Mouse (Mus musculus) neural tube, embryonic 13.5 days (tissue): Measurements from ENCODE around the gene Wnt1. TPM values are rescaled to one million over a fixed set of nuclear protein-coding genes. Genes with fewer than 3 reads are reported as not detected.

Experiments used
- ATAC-seq: fragments of 200-750 bp; cut with Nextera tagmentation; 2 replicates; pipeline ENCODE4 v1.8.0; 2017; ENCODE audit warnings: low read depth, mild to moderate bottlenecking, moderate TSS enrichment, moderate library complexity
- H3K27ac ChIP-seq: fragments of 300-500 bp; sonication (generic); replicated peaks from 2 replicates; pipeline ENCODE4 v1.5.1; 2015; ENCODE audit warnings: moderate library complexity, mild to moderate bottlenecking, inconsistent platforms
- H3K27me3 ChIP-seq: fragments of 300-500 bp; sonication (generic); 2 replicates; pipeline ENCODE4 v1.6.1; 2015; ENCODE audit warnings: mild to moderate bottlenecking, inconsistent platforms
- H3K36me3 ChIP-seq: fragments of 300-500 bp; sonication (generic); 2 replicates; pipeline ENCODE4 v1.6.1; 2015; ENCODE audit warnings: mild to moderate bottlenecking, inconsistent platforms
- H3K4me1 ChIP-seq: fragments of 300-500 bp; sonication (generic); replicated peaks from 2 replicates; pipeline ENCODE4 v1.6.1; 2015; ENCODE audit warnings: inconsistent platforms
- H3K4me2 ChIP-seq: fragments of 300-500 bp; sonication (generic); 2 replicates; pipeline ENCODE4 v1.6.1; 2015; ENCODE audit warnings: inconsistent platforms, mild to moderate bottlenecking, moderate library complexity
- H3K4me3 ChIP-seq: fragments of 300-500 bp; sonication (generic); 2 replicates; pipeline ENCODE4 v1.5.1; 2015; ENCODE audit warnings: mild to moderate bottlenecking, inconsistent platforms
- H3K9ac ChIP-seq: fragments of 300-500 bp; sonication (generic); 2 replicates; pipeline ENCODE4 v1.6.1; 2015; ENCODE audit warnings: moderate library complexity, mild to moderate bottlenecking, inconsistent platforms
- H3K9me3 ChIP-seq: fragments of 300-500 bp; sonication (generic); 2 replicates; pipeline ENCODE4 v1.6.1; 2016; ENCODE audit warnings: inconsistent platforms
- WGBS: fragments of 180-500 bp; shearing (Covaris S2); methylation state at CpG from one replicate; pipeline ENCODE4 v1.1.7; 2015; 5-methylcytosine and 5-hydroxymethylcytosine counted together
- polyA plus RNA-seq: library from polyadenylated mRNA; unstranded; fragments of >200 nt; fragmentation: Nextera tagmentation; extraction: Ambion mirVana; gene quantifications from 2 replicates; pipeline ENCODE4 v1.2.1, GENCODE M21; 2015

The Wnt1 gene
- polyA plus RNA-seq, 1 experiment from 2014 or later, result 3.9 TPM

DNA sequence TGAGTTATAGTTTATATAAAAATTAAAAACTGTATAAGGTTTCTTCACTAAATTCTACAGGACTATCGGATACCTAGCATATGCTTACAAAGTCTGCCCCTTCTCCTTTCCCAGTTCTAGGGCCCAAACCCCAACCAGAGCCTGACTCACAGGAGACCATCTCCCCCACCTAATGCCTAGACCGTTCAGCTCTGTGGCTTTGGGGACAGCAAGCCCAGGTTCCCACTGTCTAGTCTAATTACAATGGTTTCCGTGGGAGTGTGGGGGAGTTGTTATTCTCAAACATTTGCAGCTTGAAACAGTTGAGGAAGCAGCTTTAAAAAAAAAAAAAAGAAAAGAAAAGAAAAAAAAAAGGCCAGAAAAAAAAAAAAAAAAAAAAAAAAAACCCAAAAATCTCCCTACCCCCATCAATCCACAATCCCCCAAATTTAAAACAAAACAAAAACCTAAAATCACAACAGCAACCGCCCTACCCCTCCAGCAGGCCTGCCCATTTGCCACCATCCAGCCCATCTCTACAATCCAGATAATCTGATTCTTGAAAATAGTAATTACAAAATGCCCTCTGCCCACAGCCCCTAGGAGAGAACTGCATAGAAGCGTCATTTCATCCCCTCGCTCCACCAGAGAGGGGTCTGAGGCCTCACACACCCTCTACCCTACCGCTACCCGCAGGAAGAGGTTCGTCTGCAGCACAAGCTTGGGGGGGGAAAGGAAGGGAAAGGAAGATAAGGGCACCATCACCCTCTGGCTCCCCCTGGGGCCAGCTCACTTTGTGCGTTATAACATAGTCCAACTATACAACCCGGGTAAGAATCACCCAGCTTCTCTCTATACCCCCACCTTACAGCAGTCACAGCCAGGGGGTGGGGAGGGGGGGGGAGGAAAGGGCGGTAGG is 42.8 kb downstream of the Wnt1 start:
- Histone ChIP-seq H3K4me1 (peaks cover 21% of the 10 kb centered on the region), H3K4me2 (peak overlapping the region; percentile 73), H3K36me3 (peaks cover 48% of the 10 kb centered on the region), H3K9ac (no peak overlapping the region), H3K27ac (peak overlapping the region; percentile 91; the same call in 1 of the 2 replicates), H3K4me3 (no peak overlapping the region; the same call in 1 of the 2 replicates), H3K9me3 (no peaks in the 10 kb centered on the region), H3K27me3 (no peaks in the 10 kb centered on the region)
- no peak for ATAC-seq
- WGBS, result 60% methylated on average over 12 of the region's 12 CpGs

DNA sequence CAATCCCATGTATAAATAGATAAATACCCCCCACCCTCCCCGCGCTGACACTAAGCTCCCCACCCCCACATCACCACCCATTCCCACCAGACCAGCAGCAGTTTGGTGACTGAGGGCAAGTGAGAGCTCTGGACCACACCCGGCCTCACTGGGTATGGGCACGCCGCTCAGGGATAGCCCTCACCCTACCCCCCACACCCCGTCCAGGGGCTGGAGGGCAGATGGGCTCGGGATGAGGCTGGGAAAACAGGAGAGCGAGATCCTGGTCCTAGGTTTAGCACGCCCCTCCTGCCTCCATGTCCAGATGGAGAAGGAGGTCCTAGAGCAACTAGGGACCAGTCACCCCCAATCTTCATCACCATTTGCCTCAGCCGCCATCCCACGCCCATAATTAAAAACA is 43.6 kb downstream of the Wnt1 start:
- Histone ChIP-seq H3K36me3 (peaks cover 57% of the 10 kb centered on the region), H3K4me3 (no peak overlapping the region), H3K9ac (no peak overlapping the region), H3K4me2 (no peak overlapping the region), H3K27me3 (no peaks in the 10 kb centered on the region), H3K9me3 (no peaks in the 10 kb centered on the region), H3K27ac (no peak overlapping the region), H3K4me1 (peaks cover 21% of the 10 kb centered on the region)
- ATAC-seq, result no peak
- 91% methylated on average over 11 of the region's 11 CpGs for WGBS

DNA sequence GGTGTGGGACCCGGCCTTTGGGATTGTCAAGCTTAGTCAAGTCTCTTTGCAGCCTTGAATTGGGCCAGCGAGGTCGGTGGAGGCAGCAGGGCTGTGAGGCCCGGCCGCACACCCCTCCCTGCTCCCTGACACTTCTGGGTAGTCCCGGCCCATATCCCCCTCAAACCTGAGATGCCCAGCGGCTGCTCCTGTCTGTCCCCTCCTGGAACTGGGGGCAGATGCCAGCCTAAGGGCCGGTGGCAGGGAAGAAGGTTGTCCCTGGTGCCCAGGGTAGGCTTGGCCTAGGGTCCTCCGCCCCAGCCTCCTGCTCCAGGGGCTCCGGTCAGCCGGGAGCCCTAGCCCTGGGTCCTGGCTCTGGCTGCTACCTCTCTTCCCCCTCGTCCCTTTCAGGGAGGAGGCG is 44.4 kb downstream of the Wnt1 start:
- H3K9ac ChIP-seq, result no peak overlapping the region
- H3K27ac ChIP-seq, result no peak overlapping the region
- WGBS, result 88% methylated on average over 13 of the region's 13 CpGs
- H3K9me3 ChIP-seq, result no peaks in the 10 kb centered on the region
- no peak for ATAC-seq
- H3K4me3 ChIP-seq, result no peak overlapping the region
- no peaks in the 10 kb centered on the region for H3K27me3 ChIP-seq
- H3K36me3 ChIP-seq, result peaks cover 64% of the 10 kb centered on the region
- H3K4me2 ChIP-seq, result no peak overlapping the region
- peaks cover 19% of the 10 kb centered on the region for H3K4me1 ChIP-seq

DNA sequence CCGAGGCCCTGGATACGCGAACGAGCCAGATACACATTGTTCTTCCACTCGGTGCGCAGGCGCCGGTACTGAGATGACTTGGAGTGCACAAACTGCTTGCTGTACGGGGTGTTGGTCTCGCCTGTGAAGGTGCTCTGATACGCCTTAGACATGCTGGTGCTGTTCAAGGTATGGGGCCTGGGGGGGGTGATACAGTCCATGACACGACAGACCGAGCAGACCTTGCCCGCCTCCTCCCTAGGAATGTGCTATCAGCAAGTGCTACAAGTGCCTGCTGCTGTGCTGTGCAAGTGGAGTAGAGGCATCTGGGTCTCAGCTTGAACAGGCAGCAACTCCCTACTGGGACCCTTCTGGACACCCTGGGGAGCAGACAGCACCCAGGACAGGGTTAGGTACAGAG is 45.6 kb downstream of the Wnt1 start:
- H3K27ac ChIP-seq, result no peak overlapping the region
- ATAC-seq, result no peak
- H3K27me3 ChIP-seq, result no peaks in the 10 kb centered on the region
- 93% methylated on average over 14 of the region's 14 CpGs for WGBS
- H3K4me1 ChIP-seq, result peaks cover 7% of the 10 kb centered on the region
- no peak overlapping the region for H3K4me3 ChIP-seq
- no peaks in the 10 kb centered on the region for H3K9me3 ChIP-seq
- H3K4me2 ChIP-seq, result no peak overlapping the region
- peaks cover 77% of the 10 kb centered on the region for H3K36me3 ChIP-seq
- no peak overlapping the region for H3K9ac ChIP-seq

DNA sequence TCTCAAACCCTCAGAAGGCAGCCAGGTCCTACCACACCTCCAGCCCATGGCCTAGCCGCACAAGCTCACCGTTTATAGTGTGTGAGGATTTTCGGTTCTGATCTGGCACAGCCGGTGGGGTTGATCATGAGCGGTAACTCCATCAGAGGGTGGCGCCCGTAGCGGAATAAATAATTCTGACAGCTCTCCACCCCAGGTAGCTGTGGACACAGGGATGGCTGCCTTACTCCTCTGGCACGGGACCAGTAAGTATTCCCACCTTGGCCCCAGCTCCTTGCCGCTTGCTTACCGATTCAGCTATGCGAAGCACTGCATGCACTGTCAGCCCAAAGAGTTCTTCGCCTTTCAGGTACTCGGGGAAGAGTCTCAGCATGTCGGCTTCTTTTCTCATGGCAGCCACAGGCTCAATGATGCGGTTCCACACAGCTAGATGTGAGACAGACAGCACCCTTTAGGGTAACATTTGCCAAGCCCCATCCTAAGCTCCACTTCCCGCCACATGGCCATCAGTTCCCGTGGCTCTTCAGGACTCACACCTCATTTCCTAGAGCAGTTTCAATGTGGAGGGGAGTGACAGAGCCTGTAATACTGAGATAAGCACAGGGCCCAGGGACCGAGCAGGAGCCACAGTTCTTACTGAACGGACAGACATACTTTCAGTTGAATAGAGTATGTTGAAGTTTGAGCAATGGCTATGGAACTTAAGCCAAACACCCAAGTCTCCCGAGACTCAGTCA is 47.5 kb downstream of the Wnt1 start:
- Histone ChIP-seq H3K4me2 (no peak overlapping the region), H3K27ac (no peak overlapping the region), H3K36me3 (peaks cover 96% of the 10 kb centered on the region), H3K4me1 (peaks cover under 1% of the 10 kb centered on the region), H3K27me3 (no peaks in the 10 kb centered on the region), H3K9me3 (no peaks in the 10 kb centered on the region), H3K9ac (no peak overlapping the region), H3K4me3 (no peak overlapping the region)
- WGBS, result 93% methylated on average over 21 of the region's 21 CpGs
- no peak for ATAC-seq

DNA sequence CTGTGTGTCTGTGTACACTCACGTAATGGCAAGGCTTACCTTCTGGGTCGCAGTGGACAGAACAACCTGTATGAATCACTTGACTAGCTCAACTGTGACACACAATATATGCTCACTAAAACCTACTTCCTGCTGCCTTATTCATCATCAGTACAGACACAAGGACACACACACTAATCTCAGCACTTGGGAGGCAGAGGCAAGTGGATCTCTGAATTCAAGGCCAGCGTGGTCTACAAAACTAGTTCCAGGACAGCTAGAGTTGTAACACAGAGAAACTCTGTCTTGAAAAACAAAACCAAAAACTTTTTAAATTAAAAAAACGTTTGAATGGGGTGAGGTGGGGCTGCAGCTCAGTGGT is 48.1 kb downstream of the Wnt1 start:
- 78% methylated on average over 4 of the region's 4 CpGs for WGBS
- Histone ChIP-seq H3K36me3 (peaks cover 99% of the 10 kb centered on the region), H3K9me3 (no peaks in the 10 kb centered on the region), H3K4me3 (no peak overlapping the region), H3K27ac (no peak overlapping the region), H3K4me2 (no peak overlapping the region), H3K27me3 (no peaks in the 10 kb centered on the region), H3K4me1 (no peaks in the 10 kb centered on the region), H3K9ac (no peak overlapping the region)
- ATAC-seq, result no peak

DNA sequence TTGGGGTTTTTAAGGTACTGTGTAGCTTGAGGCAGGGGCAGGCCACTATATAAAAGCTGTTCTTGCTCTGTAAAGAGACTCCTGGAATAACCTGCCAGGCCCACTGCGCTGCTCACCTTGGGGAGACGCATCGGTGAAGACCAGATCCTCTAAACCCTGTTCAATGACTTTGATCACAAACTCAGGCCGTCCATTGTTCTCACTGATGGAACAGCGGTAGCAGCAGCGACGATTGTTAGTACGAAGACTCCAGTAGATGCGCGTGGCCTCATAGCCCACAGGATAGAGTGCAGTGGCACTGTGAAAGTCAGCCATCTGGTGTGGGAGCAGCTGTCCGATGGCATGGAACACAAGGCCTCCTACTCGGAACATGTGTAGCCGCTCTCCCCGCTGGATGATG is 49.5 kb downstream of the Wnt1 start:
- peaks cover 100% of the 10 kb centered on the region for H3K36me3 ChIP-seq
- no peak overlapping the region for H3K9ac ChIP-seq
- H3K27ac ChIP-seq, result no peak overlapping the region
- ATAC-seq, result no peak
- H3K27me3 ChIP-seq, result no peaks in the 10 kb centered on the region
- H3K9me3 ChIP-seq, result no peaks in the 10 kb centered on the region
- H3K4me2 ChIP-seq, result no peak overlapping the region
- H3K4me1 ChIP-seq, result no peaks in the 10 kb centered on the region
- WGBS, result 93% methylated on average over 14 of the region's 14 CpGs
- no peak overlapping the region for H3K4me3 ChIP-seq

DNA sequence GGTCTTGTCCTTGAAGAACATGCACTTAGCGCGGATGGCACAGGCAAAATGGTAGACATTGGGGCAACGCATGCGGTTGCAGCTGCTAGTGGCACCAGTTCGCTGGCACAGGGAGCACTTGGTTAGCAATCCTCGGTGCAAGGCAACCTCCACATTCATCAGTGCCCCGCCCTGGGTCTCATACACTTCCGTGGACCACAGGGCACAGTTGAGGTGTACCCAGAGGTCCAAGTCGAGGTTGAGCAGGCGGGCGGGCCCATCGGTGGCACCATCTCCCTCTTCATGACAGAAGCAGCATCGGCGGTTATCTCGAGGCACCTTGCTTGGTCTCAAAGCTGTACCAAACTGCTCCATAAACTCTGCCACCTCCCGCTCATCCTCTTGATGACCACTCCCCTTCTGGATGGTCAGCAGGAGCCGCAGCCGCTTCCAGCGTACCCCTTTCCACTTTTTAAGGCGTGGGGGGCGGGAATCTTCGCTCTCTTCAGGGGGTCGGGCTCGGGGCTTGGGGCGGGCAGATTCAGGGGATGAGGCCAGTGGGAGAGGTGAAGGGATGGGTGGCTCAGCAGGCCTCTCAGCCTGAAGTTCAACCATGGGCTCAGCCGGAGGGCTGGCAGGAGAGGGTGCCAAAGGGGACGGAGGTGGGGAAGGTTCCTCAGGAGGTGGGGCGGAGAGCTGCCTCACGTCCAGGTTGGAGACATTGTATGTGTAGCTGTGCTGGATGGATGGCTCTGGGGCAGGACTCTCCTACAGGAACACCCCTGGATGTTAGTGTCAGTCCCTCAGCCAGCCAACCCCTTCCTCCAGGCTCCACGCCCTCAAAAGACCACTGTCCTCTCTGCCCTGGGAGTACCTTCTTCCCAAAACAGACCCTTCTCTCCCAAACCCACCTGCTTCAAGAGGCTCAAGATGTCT is 50.3 kb downstream of the Wnt1 start:
- ATAC-seq, result no peak

More for the DNA sequence above, 50.3 kb downstream of the Wnt1 start:
- Histone ChIP-seq H3K4me3 (no peak overlapping the region), H3K9ac (no peak overlapping the region), H3K27me3 (no peaks in the 10 kb centered on the region), H3K27ac (no peak overlapping the region), H3K4me1 (no peaks in the 10 kb centered on the region), H3K4me2 (no peak overlapping the region), H3K36me3 (peaks cover 100% of the 10 kb centered on the region), H3K9me3 (no peaks in the 10 kb centered on the region)
- WGBS, result 95% methylated on average over 30 of the region's 30 CpGs

Other genes with a start within 250 kb of the Wnt1 start
- gene Ccnt1, start 218.9 kb upstream of the Wnt1 start, polyA plus RNA-seq, result 68.7 and 76.3 TPM in 2 replicates
- not detected in 2 replicates for gene 4930415O20Rik, start 218.9 kb upstream of the Wnt1 start, polyA plus RNA-seq
- 10.4 and 10.7 TPM in 2 replicates for gene Adcy6, start 179.8 kb upstream of the Wnt1 start, polyA plus RNA-seq
- gene Cacnb3, start 159.0 kb upstream of the Wnt1 start, polyA plus RNA-seq, result 124 and 137 TPM in 2 replicates
- gene Ddx23, start 127.0 kb upstream of the Wnt1 start, polyA plus RNA-seq, result 20.5 and 21.7 TPM in 2 replicates
- gene Rnd1, start 112.4 kb upstream of the Wnt1 start, polyA plus RNA-seq, result 6.2 and 7.4 TPM in 2 replicates
- gene Ccdc65, start 81.7 kb upstream of the Wnt1 start, polyA plus RNA-seq, result 2.2 and 4.1 TPM in 2 replicates
- gene Fkbp11, start 61.7 kb upstream of the Wnt1 start, polyA plus RNA-seq, result 8.1 and 10.9 TPM in 2 replicates
- 71.9 and 74.9 TPM in 2 replicates for gene Arf3, start 26.6 kb upstream of the Wnt1 start, polyA plus RNA-seq
- not detected in 2 replicates for gene Wnt10b, start 11.7 kb upstream of the Wnt1 start, polyA plus RNA-seq
- gene Ddn, start 19.6 kb downstream of the Wnt1 start, polyA plus RNA-seq, result 0.50 TPM in 2 replicates
- gene Prkag1, start 41.7 kb downstream of the Wnt1 start, polyA plus RNA-seq, result 71.8 and 79.4 TPM in 2 replicates
- gene Kmt2d, start 81.3 kb downstream of the Wnt1 start, polyA plus RNA-seq, result 9.7 and 10.8 TPM in 2 replicates
- gene Rhebl1, start 104.7 kb downstream of the Wnt1 start, polyA plus RNA-seq, result 27.8 and 33.3 TPM in 2 replicates
- 3.1 and 4.3 TPM in 2 replicates for gene Dhh, start 108.7 kb downstream of the Wnt1 start, polyA plus RNA-seq
- 34.9 and 39.0 TPM in 2 replicates for gene Lmbr1l, start 128.4 kb downstream of the Wnt1 start, polyA plus RNA-seq
- 1,062 and 1,121 TPM in 2 replicates for gene Tuba1b, start 144.7 kb downstream of the Wnt1 start, polyA plus RNA-seq
- gene Gm49450, start 163.7 kb downstream of the Wnt1 start, polyA plus RNA-seq, result not detected in 2 replicates
- 13,124 and 14,228 TPM in 2 replicates for gene Tuba1a, start 163.8 kb downstream of the Wnt1 start, polyA plus RNA-seq
- 25.6 and 29.7 TPM in 2 replicates for gene Tuba1c, start 240.0 kb downstream of the Wnt1 start, polyA plus RNA-seq